Mouse (Mus musculus) gastrocnemius, adult 2 months (tissue): ENCODE data around the gene Syt3. TPM values are rescaled to one million over a fixed set of nuclear protein-coding genes. Genes with fewer than 3 reads are reported as not detected.

Experiments used
- DNase-seq: peaks from one replicate; pipeline ENCODE4 v3.0.0; 2022
- H3K27ac ChIP-seq: fragments of 200-600 bp; 2 replicates; pipeline ENCODE4 v1.8.1; 2022; ENCODE audit warnings: mild to moderate bottlenecking
- H3K4me3 ChIP-seq: fragments of 200-600 bp; 2 replicates; pipeline ENCODE4 v1.8.1; 2022; ENCODE audit warnings: mild to moderate bottlenecking, moderate library complexity
- CTCF ChIP-seq: fragments of 200-600 bp; IDR thresholded peaks from 2 replicates; pipeline ENCODE4 v1.8.1; 2022; ENCODE audit warnings: antibody characterized with exemption, mild to moderate bottlenecking, moderate library complexity
- intact Hi-C: fragments of 180-260 bp; cut with DNase I; formaldehyde crosslinking; loops from one replicate; pipeline ENCODE4 v1.15.1; 2025
- total RNA-seq, 2 experiments: library from RNA; stranded (reverse); gene quantifications; 2 replicates each; pipeline ENCODE4 v1.2.3; 2021

Gene Syt3
- total RNA-seq, 2 experiments from 2014 or later = 2.3 to 3.6 TPM

DNA sequence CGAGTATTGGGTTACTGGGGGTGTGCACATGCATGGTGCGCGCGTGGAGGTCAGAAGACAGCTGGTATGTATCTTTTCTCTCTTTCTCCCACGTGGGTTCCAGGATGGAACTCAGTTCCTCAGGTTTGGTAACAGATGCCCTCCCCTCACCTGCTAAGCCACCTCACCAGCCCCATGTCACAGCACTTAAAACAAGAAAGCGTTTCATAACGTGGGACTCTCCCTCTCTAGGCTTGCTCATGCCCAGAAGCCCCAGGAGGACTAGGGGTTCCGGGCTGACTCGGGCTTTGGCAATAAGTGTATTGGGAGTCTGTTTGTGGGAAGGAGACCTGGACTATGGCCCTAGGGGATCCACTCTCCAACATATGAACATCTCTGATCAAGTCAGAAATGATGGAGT is 50.2 kb downstream of the Syt3 start:
- intact Hi-C loops = no loop called here

GRCm38 (mm10) chr7:44435796-44436195 is 51.9 kb downstream of the Syt3 start:
- no peak for TF ChIP-seq CTCF
- intact Hi-C loops = no loop called here
- DNase-seq = no peak
- Histone ChIP-seq H3K4me3 (no peak overlapping the region), H3K27ac (no peak overlapping the region)

More for the DNA sequence above, 50.2 kb downstream of the Syt3 start:
- DNase-seq = no peak
- Histone ChIP-seq H3K4me3 (no peak overlapping the region), H3K27ac (no peak overlapping the region)
- TF ChIP-seq CTCF = no peak

- H3K27ac ChIP-seq = no peak overlapping the region
- DNase-seq = no peak
These were observed 52.4 kb downstream of the Syt3 start for GRCm38 (mm10) chr7:44436267-44436666.

GRCm38 (mm10) chr7:44437188-44437587 is 53.3 kb downstream of the Syt3 start:
- no peak overlapping the region for H3K4me3 ChIP-seq
- TF ChIP-seq CTCF = no peak
- H3K27ac ChIP-seq = no peak overlapping the region
- no peak for DNase-seq
- intact Hi-C loops = no loop called here

More at GRCm38 (mm10) chr7:44436267-44436666, 52.4 kb downstream of the Syt3 start:
- intact Hi-C loops = no loop called here
- no peak for TF ChIP-seq CTCF
- no peak overlapping the region for H3K4me3 ChIP-seq

- Histone ChIP-seq H3K4me3 (no peak overlapping the region), H3K27ac (no peak overlapping the region)
- DNase-seq = no peak
- TF ChIP-seq CTCF = no peak
- intact Hi-C loops = no loop called here
These were observed 54.0 kb downstream of the Syt3 start for GRCm38 (mm10) chr7:44437933-44438332.

GRCm38 (mm10) chr7:44439696-44440095 is 55.8 kb downstream of the Syt3 start:
- no peak for TF ChIP-seq CTCF
- no peak for DNase-seq
- intact Hi-C loops = no loop called here
- H3K27ac ChIP-seq = no peak overlapping the region
- H3K4me3 ChIP-seq = no peak overlapping the region

- H3K4me3 ChIP-seq = no peak overlapping the region
- TF ChIP-seq CTCF = no peak
- no peak for DNase-seq
- no peak overlapping the region for H3K27ac ChIP-seq
- intact Hi-C loops = no loop called here
These were observed 56.6 kb downstream of the Syt3 start for GRCm38 (mm10) chr7:44440479-44440878.

GRCm38 (mm10) chr7:44441180-44441579 is 57.3 kb downstream of the Syt3 start:
- Histone ChIP-seq H3K4me3 (no peak overlapping the region), H3K27ac (no peak overlapping the region)
- no peak for TF ChIP-seq CTCF
- intact Hi-C loops = no loop called here
- no peak for DNase-seq

- H3K4me3 ChIP-seq = no peak overlapping the region
- no peak overlapping the region for H3K27ac ChIP-seq
- no peak for DNase-seq
- intact Hi-C loops = no loop called here
- TF ChIP-seq CTCF = no peak
These were observed 57.8 kb downstream of the Syt3 start for GRCm38 (mm10) chr7:44441648-44442109.

DNA sequence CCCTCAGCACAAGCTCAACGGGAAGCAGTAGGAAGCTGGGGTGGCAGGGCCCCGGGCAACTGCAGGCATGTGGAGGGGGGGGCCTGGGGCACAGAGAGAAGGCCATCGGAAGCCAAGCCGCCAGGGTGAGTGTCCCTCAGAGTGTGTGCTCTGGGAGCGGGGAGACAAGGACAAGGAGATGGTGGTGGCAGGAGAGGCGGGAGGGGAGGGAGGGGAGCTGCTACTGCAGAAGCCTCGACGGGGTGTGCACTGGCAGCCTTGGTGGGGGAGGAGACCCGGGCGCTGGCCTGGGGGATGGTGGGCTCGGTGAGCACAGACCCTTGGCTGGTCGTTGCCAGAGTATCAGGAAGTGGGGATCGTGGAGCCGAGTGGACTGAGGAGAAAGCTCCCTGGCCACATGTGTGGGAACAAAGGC is 58.5 kb downstream of the Syt3 start:
- intact Hi-C loops = no loop called here
- TF ChIP-seq CTCF = no peak
- H3K4me3 ChIP-seq = no peak overlapping the region
- H3K27ac ChIP-seq = no peak overlapping the region
- DNase-seq = no peak

DNA sequence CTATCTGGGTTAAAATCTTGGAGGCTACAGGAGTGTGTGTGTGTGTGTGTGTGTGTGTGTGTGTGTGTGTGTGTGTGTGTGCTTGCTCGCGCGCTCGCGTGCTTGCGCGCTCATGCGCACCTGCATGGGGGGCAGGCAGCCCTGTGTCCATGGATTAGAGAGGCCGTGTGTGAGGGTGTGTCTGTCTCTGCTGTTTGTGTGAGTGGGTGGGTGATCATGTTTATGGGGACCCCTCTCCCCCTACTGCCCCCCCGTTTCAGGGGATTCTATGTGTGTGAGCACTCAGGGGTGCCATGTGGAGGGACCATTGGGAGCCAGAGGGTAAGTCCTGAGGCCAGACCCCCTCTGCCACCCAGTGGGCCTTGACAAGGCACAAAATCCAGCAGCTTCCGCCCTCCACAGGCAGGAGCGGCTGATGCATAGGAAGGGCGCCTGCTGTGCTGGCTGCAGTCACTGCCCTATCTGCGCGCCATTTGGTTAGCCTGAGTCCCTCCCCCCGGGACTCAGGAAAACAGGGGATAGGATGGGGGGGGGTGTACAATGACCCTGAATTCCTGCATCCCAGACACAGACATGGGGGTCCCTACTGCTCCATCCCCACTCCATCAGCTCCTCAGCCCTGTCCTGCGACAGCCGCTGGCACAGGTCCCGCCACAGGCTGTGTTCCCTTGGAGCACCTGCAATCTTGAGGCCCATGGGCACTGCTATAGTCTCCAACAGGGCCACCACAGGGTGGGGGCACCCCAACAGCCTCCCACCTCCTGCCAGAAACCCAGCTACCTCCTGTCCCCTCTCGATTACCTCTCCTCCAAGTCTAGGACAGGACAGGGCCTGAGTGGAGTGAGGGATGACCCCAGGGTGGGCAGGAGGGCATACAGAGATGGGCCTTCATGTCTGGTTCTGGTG is 59.6 kb downstream of the Syt3 start:
- Histone ChIP-seq H3K27ac (no peak overlapping the region), H3K4me3 (no peak overlapping the region)
- intact Hi-C loops = no loop called here
- DNase-seq = no peak
- no peak for TF ChIP-seq CTCF

- no peak for TF ChIP-seq CTCF
- Histone ChIP-seq H3K27ac (no peak overlapping the region), H3K4me3 (no peak overlapping the region)
- no peak for DNase-seq
- intact Hi-C loops = no loop called here
These were observed 61.1 kb downstream of the Syt3 start for GRCm38 (mm10) chr7:44444886-44445527.

GRCm38 (mm10) chr7:44445528-44445923 is 61.6 kb downstream of the Syt3 start:
- no peak for TF ChIP-seq CTCF
- intact Hi-C loops = no loop called here
- H3K27ac ChIP-seq = no peak overlapping the region
- no peak overlapping the region for H3K4me3 ChIP-seq
- no peak for DNase-seq
